Mouse (Mus musculus) ES-Bruce4 (cell line): ENCODE results near the gene Ttc19.

ENCODE experiments used
- CTCF ChIP-seq: IDR thresholded peaks from one replicate; pipeline ENCODE4 v1.8.1; 2011; ENCODE audit warnings: low read depth, low read length
- EP300 ChIP-seq: IDR thresholded peaks from 2 replicates; pipeline ENCODE4 v1.6.1; 2011; ENCODE audit warnings: low read depth, low read length; ENCODE audit not compliant: insufficient read depth
- POLR2A ChIP-seq: IDR thresholded peaks from one replicate; pipeline ENCODE4 v1.8.1; 2011; ENCODE audit warnings: low read length; ENCODE audit not compliant: insufficient read depth

GRCm38 (mm10) chr11:62251047-62251446 lies 30.2 kb upstream of the Ttc19 start:
- TF ChIP-seq CTCF (no peak), POLR2A (no peak), EP300 (no peak)
